Mouse (Mus musculus) urinary bladder, postnatal 14 days (tissue): ENCODE results near the gene Smim14.

ENCODE experiments used
- DNase-seq: peaks from one replicate; pipeline ENCODE4 v3.0.0; 2021; ENCODE audit warnings: low spot score

Gene Smim14

GRCm38 (mm10) chr5:65401251-65401994, 135.6 kb downstream of the Smim14 start:
- peak; percentile 83 for DNase-seq
